Mouse (Mus musculus) lung, adult 2 months (tissue): ENCODE results near the gene Antxrl.

Experiments
- CTCF ChIP-seq: fragments of 200-500 bp; IDR thresholded peaks from 2 replicates; pipeline ENCODE4 v1.5.1; 2011; ENCODE audit warnings: mild to moderate bottlenecking, low read length, control low read depth; ENCODE audit not compliant: insufficient read depth
- POLR2A ChIP-seq: fragments of 200-500 bp; IDR thresholded peaks from 2 replicates; pipeline ENCODE4 v1.6.1; 2011; ENCODE audit warnings: low read depth, mild to moderate bottlenecking, control low read depth, low read length, borderline replicate concordance; ENCODE audit errors: extremely low read depth

DNA sequence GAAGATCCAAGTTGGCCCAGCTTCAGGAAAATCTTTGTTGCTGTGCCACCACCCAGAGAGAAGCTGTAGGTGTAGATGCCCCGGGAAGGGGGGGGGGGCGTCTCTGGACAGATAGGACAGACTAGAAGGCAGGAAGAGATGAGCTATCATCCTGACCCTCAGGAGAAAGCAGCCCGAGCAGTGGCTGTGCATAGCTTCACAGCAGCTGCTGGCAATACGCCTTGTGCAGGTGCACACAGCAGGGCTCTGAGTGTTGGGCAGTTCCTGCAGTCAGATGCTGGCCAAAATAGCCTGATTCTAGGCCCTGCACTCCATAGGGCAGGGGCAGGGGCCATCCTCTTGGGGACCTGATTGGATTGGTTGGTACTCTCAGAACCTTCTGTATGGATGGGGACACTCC is 34.3 kb downstream of the Antxrl start:
- TF ChIP-seq CTCF (no peak), POLR2A (no peak)
